Mouse (Mus musculus) CH12.LX (cell line): ENCODE measurements at regions not wholly inside any gene's neighbourhood (a gene's known extent, or its start where the extent isn't known, plus 50 kb on each side); places are given as distances from the start of the nearest gene placed in this dataset.

Source experiments
- DNase-seq: peaks from one replicate; pipeline ENCODE4 v3.0.0-alpha.2; 2013; ENCODE audit errors: extremely low read depth
- H3K27ac ChIP-seq: 2 replicates; pipeline ENCODE4 v1.5.1; 2012; ENCODE audit warnings: low read depth, mild to moderate bottlenecking, control low read depth, moderate library complexity; ENCODE audit not compliant: insufficient read depth
- H3K27me3 ChIP-seq: replicated peaks from 2 replicates; pipeline ENCODE3; 2012; ENCODE audit warnings: inconsistent platforms
- H3K36me3 ChIP-seq, 2 experiments: replicated peaks in 1 of 2; 2 replicates each; pipeline versions ENCODE3 to v1.6.1; 2012; ENCODE audit warnings: inconsistent platforms in 1 of 2, low read length in 1 of 2, mild to moderate bottlenecking in 1 of 2, mixed read lengths in 1 of 2, moderate library complexity in 1 of 2; ENCODE audit not compliant: control insufficient read depth in 1 of 2, insufficient read depth in 1 of 2
- H3K4me1 ChIP-seq, 2 experiments: 2 replicates each; pipeline ENCODE4 v1.6.1; 2012; ENCODE audit warnings: inconsistent platforms in 1 of 2, moderate library complexity in 1 of 2; ENCODE audit not compliant: insufficient read depth in 2 of 2, control insufficient read depth in 1 of 2
- H3K4me2 ChIP-seq: 2 replicates; pipeline ENCODE4 v1.6.1; 2012; ENCODE audit warnings: low read depth, mild to moderate bottlenecking, control low read depth; ENCODE audit not compliant: poor library complexity, insufficient read depth, severe bottlenecking
- H3K4me3 ChIP-seq, 3 experiments: fragments of 150-350 bp in 1 of 3; sonication (generic) in 1 of 3; replicated peaks in 1 of 3; 2 replicates each; pipeline versions ENCODE3 to v1.5.1; 2011 to 2012; ENCODE audit warnings: low read depth in 2 of 3, low read length in 2 of 3, mild to moderate bottlenecking in 2 of 3, moderate library complexity in 2 of 3, control low read depth in 1 of 3, improper control_type of control experiment in 1 of 3, inconsistent platforms in 1 of 3, mixed read lengths in 1 of 3; ENCODE audit not compliant: poor library complexity in 1 of 3
- H3K79me2 ChIP-seq: replicated peaks from 2 replicates; pipeline ENCODE4 v1.6.1; 2012; ENCODE audit warnings: mild to moderate bottlenecking, moderate library complexity; ENCODE audit not compliant: control insufficient read depth, poor library complexity, insufficient read depth, severe bottlenecking; ENCODE audit errors: extremely low read depth
- H3K9ac ChIP-seq: 2 replicates; pipeline ENCODE4 v1.6.1; 2012; ENCODE audit warnings: low read depth, mild to moderate bottlenecking, control low read depth, moderate library complexity; ENCODE audit not compliant: insufficient read depth
- H3K9me3 ChIP-seq: replicated peaks from 2 replicates; pipeline ENCODE3; 2012; ENCODE audit warnings: low read length, inconsistent platforms, mixed read lengths
- BHLHE40 ChIP-seq: IDR thresholded peaks from 2 replicates; pipeline ENCODE4 v1.6.1; 2011; ENCODE audit warnings: mild to moderate bottlenecking, low read depth, low read length, improper control_type of control experiment
- CHD2 ChIP-seq: IDR thresholded peaks from 2 replicates; pipeline ENCODE4 v1.6.1; 2011; ENCODE audit warnings: low read length, improper control_type of control experiment
- CTCF ChIP-seq, 2 experiments: IDR thresholded peaks in 1 of 2; conservative IDR thresholded peaks in 1 of 2; 2 replicates each; pipeline ENCODE4 v1.5.1; 2011 to 2012; ENCODE audit warnings: low read depth in 2 of 2, low read length in 2 of 2, improper control_type of control experiment in 1 of 2, inconsistent platforms in 1 of 2, mild to moderate bottlenecking in 1 of 2, moderate library complexity in 1 of 2
- GABPA ChIP-seq: IDR thresholded peaks from 2 replicates; pipeline ENCODE4 v1.6.1; 2012; ENCODE audit warnings: low read depth, low read length, improper control_type of control experiment, inconsistent platforms; ENCODE audit not compliant: insufficient replicate concordance
- HCFC1 ChIP-seq: IDR thresholded peaks from 2 replicates; pipeline ENCODE4 v1.6.1; 2012; ENCODE audit warnings: low read depth, mild to moderate bottlenecking, inconsistent platforms, low read length, improper control_type of control experiment
- IRF4 ChIP-seq: IDR thresholded peaks from 2 replicates; pipeline ENCODE4 v1.6.1; 2014; ENCODE audit warnings: low read depth, mild to moderate bottlenecking, inconsistent platforms, low read length, improper control_type of control experiment
- JUND ChIP-seq: conservative IDR thresholded peaks from 2 replicates; pipeline ENCODE4 v1.6.1; 2011; ENCODE audit warnings: low read depth, low read length, improper control_type of control experiment
- KAT2A ChIP-seq: IDR thresholded peaks from 2 replicates; pipeline ENCODE4 v1.6.1; 2012; ENCODE audit warnings: low read length, improper control_type of control experiment, inconsistent platforms; ENCODE audit not compliant: insufficient replicate concordance
- MAFK ChIP-seq: IDR thresholded peaks from 2 replicates; pipeline ENCODE4 v1.6.1; 2011; ENCODE audit warnings: low read length, improper control_type of control experiment; ENCODE audit not compliant: insufficient replicate concordance
- MAX ChIP-seq: IDR thresholded peaks from 2 replicates; pipeline ENCODE4 v1.6.1; 2011; ENCODE audit warnings: low read length, improper control_type of control experiment
- MAZ ChIP-seq: IDR thresholded peaks from 2 replicates; pipeline ENCODE4 v1.6.1; 2012; ENCODE audit warnings: low read depth, mild to moderate bottlenecking, inconsistent platforms, low read length, improper control_type of control experiment, moderate library complexity
- MEF2A ChIP-seq: IDR thresholded peaks from 2 replicates; pipeline ENCODE4 v1.6.1; 2014; ENCODE audit warnings: low read depth, mild to moderate bottlenecking, inconsistent platforms, low read length, improper control_type of control experiment, borderline replicate concordance
- MXI1 ChIP-seq: IDR thresholded peaks from 2 replicates; pipeline ENCODE4 v1.6.1; 2011; ENCODE audit warnings: mild to moderate bottlenecking, low read depth, low read length, improper control_type of control experiment
- NELFE ChIP-seq: IDR thresholded peaks from 2 replicates; pipeline ENCODE4 v1.6.1; 2011; ENCODE audit warnings: low read depth, low read length, improper control_type of control experiment
- PAX5 ChIP-seq: IDR thresholded peaks from 2 replicates; pipeline ENCODE4 v1.6.1; 2012; ENCODE audit warnings: low read length, inconsistent platforms, mixed read lengths
- RAD21 ChIP-seq: IDR thresholded peaks from 2 replicates; pipeline ENCODE4 v1.6.1; 2011; ENCODE audit warnings: low read depth, mild to moderate bottlenecking, low read length, improper control_type of control experiment, moderate library complexity
- RCOR1 ChIP-seq: conservative IDR thresholded peaks from 2 replicates; pipeline ENCODE4 v1.6.1; 2012; ENCODE audit warnings: low read depth, mild to moderate bottlenecking, inconsistent platforms, low read length, improper control_type of control experiment
- SMC3 ChIP-seq: IDR thresholded peaks from 2 replicates; pipeline ENCODE4 v1.6.1; 2011; ENCODE audit warnings: low read depth, low read length, improper control_type of control experiment
- TBP ChIP-seq: conservative IDR thresholded peaks from 2 replicates; pipeline ENCODE4 v1.6.1; 2011; ENCODE audit warnings: low read depth, low read length, improper control_type of control experiment
- TCF12 ChIP-seq: IDR thresholded peaks from 2 replicates; pipeline ENCODE4 v1.6.1; 2014; ENCODE audit warnings: low read depth, mild to moderate bottlenecking, inconsistent platforms, low read length, improper control_type of control experiment
- UBTF ChIP-seq: IDR thresholded peaks from 2 replicates; pipeline ENCODE4 v1.6.1; 2012; ENCODE audit warnings: low read depth, mild to moderate bottlenecking, inconsistent platforms, low read length, improper control_type of control experiment, moderate library complexity
- USF1 ChIP-seq: IDR thresholded peaks from 2 replicates; pipeline ENCODE4 v1.6.1; 2014; ENCODE audit warnings: low read depth, mild to moderate bottlenecking, inconsistent platforms, low read length, improper control_type of control experiment
- USF2 ChIP-seq: conservative IDR thresholded peaks from 2 replicates; pipeline ENCODE4 v1.6.1; 2011; ENCODE audit warnings: low read depth, low read length, improper control_type of control experiment
- ZKSCAN1 ChIP-seq: IDR thresholded peaks from 2 replicates; pipeline ENCODE4 v1.6.1; 2012; ENCODE audit warnings: low read depth, inconsistent platforms, low read length, improper control_type of control experiment, borderline replicate concordance
- ZNF384 ChIP-seq: IDR thresholded peaks from 2 replicates; pipeline ENCODE4 v1.6.1; 2012; ENCODE audit warnings: low read depth, low read length, improper control_type of control experiment, inconsistent platforms
- dilution Hi-C: fragments of 300-500 bp; cut with MboI; formaldehyde crosslinking; loops from 2 replicates; pipeline ENCODE4 v1.14.3; 2020; ENCODE audit warnings: low sequenced_read_pairs; ENCODE audit not compliant: extremely low pct_unique_long_range_greater_than_20kb, extremely low pct_ligation_motif_present
- in situ Hi-C: fragments of 300-500 bp; cut with MboI; formaldehyde crosslinking; loops from 3 replicates; pipeline ENCODE4 v1.14.3; 2019; ENCODE audit warnings: low sequenced_read_pairs, low pct_ligation_motif_present, low pct_unique_long_range_greater_than_20kb, mixed read lengths

DNA sequence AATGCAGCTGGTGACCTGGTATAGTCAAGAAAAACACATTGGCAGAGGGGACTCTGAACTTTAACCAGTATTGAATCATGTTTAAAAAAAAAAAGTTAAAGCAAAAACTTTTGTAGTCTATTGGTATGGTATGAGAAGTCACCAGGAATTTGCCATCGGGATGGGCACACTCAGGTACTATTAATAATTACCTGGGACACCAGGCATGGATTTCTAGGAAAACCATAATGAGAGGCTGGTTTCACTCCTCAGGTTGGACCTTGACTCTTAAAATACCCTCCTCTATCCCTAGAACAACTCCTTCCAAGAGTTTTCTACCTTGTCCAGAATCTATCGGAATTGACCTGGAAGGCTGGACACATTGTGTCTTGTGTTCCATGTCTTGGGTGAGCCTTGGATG, 155.5 kb upstream of the Foxq1 start:
- Histone ChIP-seq H3K36me3 (no peaks in the 10 kb centered on the region), H3K27me3 (no peaks in the 10 kb centered on the region), H3K27ac (no peak overlapping the region), H3K4me1 (peaks cover 0 to 21% of the 10 kb centered on the region in 2 experiments; a peak in 2 of 4 replicates), H3K79me2 (no peaks in the 10 kb centered on the region), H3K4me3 (no peak overlapping the region), H3K4me2 (no peak overlapping the region), H3K9ac (no peak overlapping the region), H3K9me3 (no peaks in the 10 kb centered on the region)
- no peak for TF ChIP-seq RAD21
- no peak for TF ChIP-seq JUND
- no peak for TF ChIP-seq RCOR1
- no peak for TF ChIP-seq MEF2A
- TF ChIP-seq GABPA, result no peak
- no peak for TF ChIP-seq ZNF384
- no peak for TF ChIP-seq USF1
- TF ChIP-seq BHLHE40, result no peak
- no peak for TF ChIP-seq TBP
- TF ChIP-seq PAX5, result no peak
- no peak for TF ChIP-seq NELFE
- TF ChIP-seq SMC3, result no peak
- no peak for TF ChIP-seq CTCF (conservative IDR thresholded peaks at IDR 0.05 in 1 of 2, IDR thresholded peaks at IDR 0.05 in 1 of 2; ENCODE audit: low read depth in 2 of 2, low read length in 2 of 2)
- no peak for TF ChIP-seq HCFC1
- TF ChIP-seq IRF4, result no peak
- no peak for TF ChIP-seq MAX
- dilution Hi-C loops, result no loop called here
- DNase-seq, result no peak
- in situ Hi-C loops, result no loop called here

GRCm38 (mm10) chr13:31405312-31405711, 150.6 kb upstream of the Foxq1 start:
- in situ Hi-C loops (no loop called here), dilution Hi-C loops (no loop called here)
- peak; percentile 30 for DNase-seq
- H3K27me3 ChIP-seq, result no peaks in the 10 kb centered on the region
- no peaks in the 10 kb centered on the region for H3K79me2 ChIP-seq
- no peaks in the 10 kb centered on the region for H3K9me3 ChIP-seq
- H3K27ac ChIP-seq, result no peak overlapping the region
- no peak overlapping the region for H3K4me3 ChIP-seq
- TF ChIP-seq KAT2A (no peak), TBP (no peak), RAD21 (no peak), MXI1 (no peak), USF2 (no peak), ZKSCAN1 (no peak), MAFK (no peak), CHD2 (no peak), MAZ (no peak), CTCF (conservative IDR thresholded peaks at IDR 0.05 in 1 of 2, IDR thresholded peaks at IDR 0.05 in 1 of 2; ENCODE audit: low read depth in 2 of 2, low read length in 2 of 2) (no peak), PAX5 (no peak), TCF12 (no peak), IRF4 (no peak), BHLHE40 (no peak), UBTF (no peak), HCFC1 (no peak)
- H3K36me3 ChIP-seq, result no peaks in the 10 kb centered on the region
- no peak overlapping the region for H3K9ac ChIP-seq
- H3K4me1 ChIP-seq, result peaks cover 0 to 23% of the 10 kb centered on the region in 2 experiments; a peak in 2 of 4 replicates
- H3K4me2 ChIP-seq, result no peak overlapping the region
